Mouse (Mus musculus) kidney, embryonic 16.5 days (tissue): ENCODE data around the gene Bach1. TPM values are rescaled to one million over a fixed set of nuclear protein-coding genes. Genes with fewer than 3 reads are reported as not detected.

ENCODE experiments used
- ATAC-seq: fragments of 200-750 bp; cut with Nextera tagmentation; 2 replicates; pipeline ENCODE4 v1.8.0; 2017; ENCODE audit warnings: moderate TSS enrichment; ENCODE audit not compliant: low FRiP score, low TSS enrichment
- H3K27ac ChIP-seq: fragments of 300-500 bp; sonication (generic); 2 replicates; pipeline ENCODE4 v1.5.1; 2014; ENCODE audit warnings: low read length
- H3K27me3 ChIP-seq: fragments of 300-500 bp; sonication (generic); 2 replicates; pipeline ENCODE4 v1.6.1; 2014; ENCODE audit warnings: low read length, control low read depth, mixed read lengths; ENCODE audit not compliant: insufficient read depth
- H3K36me3 ChIP-seq: fragments of 300-500 bp; sonication (generic); 2 replicates; pipeline ENCODE4 v1.6.1; 2014; ENCODE audit warnings: low read length, control low read depth, mixed read lengths; ENCODE audit not compliant: insufficient read depth
- H3K4me1 ChIP-seq: fragments of 300-500 bp; sonication (generic); 2 replicates; pipeline ENCODE4 v1.6.1; 2014; ENCODE audit warnings: low read length, control low read depth, mixed read lengths; ENCODE audit not compliant: insufficient read depth
- H3K4me2 ChIP-seq: fragments of 300-500 bp; sonication (generic); replicated peaks from 2 replicates; pipeline ENCODE4 v1.6.1; 2014; ENCODE audit warnings: low read depth, low read length
- H3K4me3 ChIP-seq: fragments of 300-500 bp; sonication (generic); 2 replicates; pipeline ENCODE4 v1.5.1; 2014; ENCODE audit warnings: mild to moderate bottlenecking, low read length
- H3K9ac ChIP-seq: fragments of 300-500 bp; sonication (generic); replicated peaks from 2 replicates; pipeline ENCODE4 v1.6.1; 2014; ENCODE audit warnings: low read length
- H3K9me3 ChIP-seq: fragments of 300-500 bp; sonication (generic); 2 replicates; pipeline ENCODE4 v1.6.1; 2016; ENCODE audit warnings: low read length, control low read depth
- WGBS: fragments of 180-500 bp; shearing (Covaris S2); extraction: QIAGEN DNeasy Blood & Tissue Kit; methylation state at CpG from one replicate; pipeline ENCODE4 v1.1.7; 2014; 5-methylcytosine and 5-hydroxymethylcytosine counted together
- polyA plus RNA-seq: library from polyadenylated mRNA; unstranded; fragments of >200 nt; fragmentation: Nextera tagmentation; extraction: Ambion mirVana; gene quantifications from 2 replicates; pipeline ENCODE4 v1.2.1, GENCODE M21; 2015

The Bach1 gene
- polyA plus RNA-seq, 1 experiment from 2014 or later: 12.0 TPM

DNA sequence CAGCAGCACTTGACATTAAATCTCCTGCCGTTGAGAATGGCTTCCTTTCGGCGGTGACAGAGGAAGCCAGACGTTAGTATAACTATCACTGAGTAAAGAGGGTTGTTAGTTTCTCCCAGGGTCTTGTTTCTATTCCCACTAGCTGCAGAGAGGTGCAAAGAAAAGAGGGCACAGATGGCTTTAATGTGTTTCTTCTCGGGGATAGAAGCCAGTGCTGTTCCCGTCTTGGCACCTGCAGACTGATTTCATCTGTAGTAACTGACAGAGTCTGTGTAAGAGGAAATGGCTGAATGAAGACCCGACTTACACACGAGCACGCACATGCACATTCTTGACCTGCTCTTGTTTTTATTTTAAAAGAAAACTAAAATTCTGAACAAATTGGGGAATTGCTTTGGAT is 28.5 kb downstream of the Bach1 start:
- 56% methylated on average over 9 of the region's 9 CpGs for WGBS
- ATAC-seq: no peak
- Histone ChIP-seq H3K4me1 (no peaks in the 10 kb centered on the region), H3K27me3 (no peaks in the 10 kb centered on the region), H3K9ac (no peak overlapping the region), H3K9me3 (no peaks in the 10 kb centered on the region), H3K4me2 (no peak overlapping the region), H3K36me3 (peaks cover 49% of the 10 kb centered on the region), H3K27ac (no peak overlapping the region), H3K4me3 (no peak overlapping the region)

DNA sequence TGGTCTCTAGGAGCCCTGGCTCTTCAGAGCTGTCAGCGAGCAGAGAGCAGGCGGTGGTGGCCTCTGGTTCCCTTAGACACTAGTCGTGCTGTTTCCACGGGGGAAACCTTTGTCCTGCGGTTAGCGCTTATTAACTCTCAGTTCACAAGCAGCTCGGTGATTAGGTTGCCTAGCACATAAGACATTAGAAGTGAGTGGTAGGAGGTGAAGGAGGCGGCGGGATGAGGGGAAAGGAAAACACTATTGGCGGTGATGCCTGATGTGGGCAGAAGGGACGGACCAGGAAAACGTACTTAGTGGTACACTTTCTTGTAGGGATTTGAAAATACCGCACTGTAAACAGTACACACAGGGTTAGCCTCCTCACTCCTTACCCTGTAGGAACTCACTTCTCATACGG is 29.2 kb downstream of the Bach1 start:
- Histone ChIP-seq H3K4me1 (no peaks in the 10 kb centered on the region), H3K4me3 (no peak overlapping the region), H3K9me3 (no peaks in the 10 kb centered on the region), H3K36me3 (peaks cover 46% of the 10 kb centered on the region), H3K27me3 (no peaks in the 10 kb centered on the region), H3K27ac (no peak overlapping the region), H3K4me2 (no peak overlapping the region), H3K9ac (no peak overlapping the region)
- ATAC-seq: no peak
- WGBS: 79% methylated on average over 14 of the region's 14 CpGs

DNA sequence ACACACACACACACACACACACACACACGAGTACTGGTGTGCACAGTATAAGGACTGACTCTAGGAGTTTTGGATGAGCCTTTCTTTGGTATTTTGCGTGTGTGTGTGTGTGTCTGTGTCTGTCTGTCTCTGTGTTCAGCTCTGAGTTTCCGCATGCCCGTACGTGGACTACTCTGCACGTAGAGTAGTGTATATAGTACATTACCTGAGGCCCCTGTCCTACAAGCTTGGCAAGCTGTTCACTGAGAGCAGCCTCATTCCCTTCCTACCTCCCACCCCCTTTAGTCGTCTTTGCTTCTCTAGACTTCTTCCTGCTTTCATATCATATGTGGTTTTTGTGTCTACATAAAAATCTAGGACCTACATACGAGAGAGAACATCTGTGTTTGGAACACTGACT is 30.0 kb downstream of the Bach1 start:
- H3K36me3 ChIP-seq: peaks cover 40% of the 10 kb centered on the region
- ATAC-seq: no peak
- no peak overlapping the region for H3K9ac ChIP-seq
- H3K9me3 ChIP-seq: no peaks in the 10 kb centered on the region
- H3K27me3 ChIP-seq: no peaks in the 10 kb centered on the region
- no peak overlapping the region for H3K27ac ChIP-seq
- H3K4me3 ChIP-seq: no peak overlapping the region
- no peak overlapping the region for H3K4me2 ChIP-seq
- no peaks in the 10 kb centered on the region for H3K4me1 ChIP-seq
- WGBS: 91% methylated on average over 8 of the region's 8 CpGs

DNA sequence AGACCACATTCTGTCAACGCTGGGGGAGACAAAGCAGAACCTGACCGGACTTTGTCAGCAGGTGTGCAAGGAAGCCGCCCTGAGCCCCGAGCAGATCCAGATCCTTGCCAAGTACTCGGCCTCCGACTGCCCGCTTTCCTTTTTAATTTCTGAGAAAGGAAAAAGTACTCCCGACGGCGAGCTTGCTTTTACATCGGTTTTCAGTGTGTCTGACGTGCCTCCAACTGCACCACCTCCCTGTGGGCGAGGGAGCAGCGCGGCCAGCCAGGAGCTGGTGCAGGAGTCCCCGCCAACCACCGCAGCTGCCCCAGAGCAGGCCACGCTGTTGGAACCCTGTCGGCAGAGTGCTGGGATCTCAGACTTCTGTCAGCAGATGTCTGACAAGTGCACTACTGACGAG is 30.7 kb downstream of the Bach1 start:
- Histone ChIP-seq H3K4me2 (no peak overlapping the region), H3K27ac (no peak overlapping the region), H3K9me3 (no peaks in the 10 kb centered on the region), H3K27me3 (no peaks in the 10 kb centered on the region), H3K36me3 (peaks cover 40% of the 10 kb centered on the region), H3K4me3 (no peak overlapping the region), H3K4me1 (no peaks in the 10 kb centered on the region), H3K9ac (no peak overlapping the region)
- 91% methylated on average over 20 of the region's 20 CpGs for WGBS
- no peak for ATAC-seq

DNA sequence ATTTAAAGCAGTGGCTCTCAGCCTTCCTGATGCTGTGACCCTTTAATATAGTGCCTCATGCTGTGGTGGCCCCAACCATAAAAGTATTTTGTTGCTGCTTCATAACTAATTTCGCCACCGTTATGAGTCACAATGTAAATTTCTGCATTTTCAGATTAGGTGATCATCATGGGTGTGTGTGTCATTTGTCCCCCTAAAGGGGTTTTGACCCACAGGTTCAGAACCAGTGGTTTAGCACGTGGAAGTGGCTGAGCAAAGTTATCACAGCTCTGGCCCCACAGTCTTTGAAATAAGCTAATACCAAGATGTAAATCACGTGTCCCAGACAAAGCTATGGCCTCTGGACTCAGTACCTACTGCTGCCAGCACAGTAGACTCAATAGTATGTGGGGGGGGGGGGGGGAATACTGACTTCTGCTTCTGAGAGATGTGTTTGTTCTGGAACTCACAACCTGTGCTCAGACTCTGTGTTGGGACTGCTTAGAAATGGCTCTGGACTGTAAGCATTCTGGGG is 36.2 kb downstream of the Bach1 start:
- no peak overlapping the region for H3K27ac ChIP-seq
- H3K27me3 ChIP-seq: no peaks in the 10 kb centered on the region
- H3K9me3 ChIP-seq: no peaks in the 10 kb centered on the region
- no peak overlapping the region for H3K4me2 ChIP-seq
- no peak overlapping the region for H3K9ac ChIP-seq
- 82% methylated on average over 4 of the region's 4 CpGs for WGBS
- peaks cover 16% of the 10 kb centered on the region for H3K4me1 ChIP-seq
- ATAC-seq: no peak
- peaks cover 14% of the 10 kb centered on the region for H3K36me3 ChIP-seq
- no peak overlapping the region for H3K4me3 ChIP-seq

DNA sequence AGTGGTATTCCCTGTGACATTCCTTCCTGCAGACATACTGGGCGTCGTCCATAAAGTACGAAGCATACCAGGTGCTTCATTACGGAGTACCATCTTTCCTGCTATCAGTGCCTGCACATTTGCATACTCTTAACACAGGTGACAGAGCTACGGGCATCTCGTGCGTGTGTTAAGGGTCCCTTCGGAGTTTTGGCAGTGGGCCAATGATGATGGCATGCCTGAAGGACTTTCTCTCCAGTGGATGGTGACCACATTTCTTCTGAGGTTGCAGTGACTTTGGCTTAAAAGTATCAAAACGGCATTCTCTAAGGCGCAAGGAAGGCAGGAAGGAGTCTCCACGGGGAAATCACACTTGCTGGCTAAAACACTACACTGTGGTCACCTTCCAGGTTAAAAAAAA is 37.4 kb downstream of the Bach1 start:
- ATAC-seq: no peak
- WGBS: 75% methylated on average over 11 of the region's 11 CpGs
- H3K36me3 ChIP-seq: 0 out of 2 replicates have a peak, but pooled peaks cover 2% of the 10 kb centered on the region

DNA sequence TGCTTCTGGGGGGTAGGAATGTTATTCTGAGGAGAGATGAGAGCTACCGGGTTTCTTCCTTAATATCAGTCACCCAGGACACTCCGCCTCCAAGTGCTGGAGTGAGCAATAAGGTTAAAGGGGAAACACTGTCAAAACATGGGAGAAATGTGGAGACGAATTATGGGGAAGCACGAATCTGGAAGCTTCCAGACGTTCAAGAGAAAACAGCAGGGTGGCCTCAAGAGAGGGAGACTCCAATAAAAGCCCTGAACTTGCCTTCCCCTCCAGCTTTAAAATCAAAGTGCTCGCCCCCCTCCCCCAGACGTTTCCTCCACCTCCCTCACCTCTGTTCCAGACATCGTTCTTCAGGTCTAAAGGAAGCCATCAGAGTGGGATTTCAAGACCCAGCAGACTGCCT is 38.6 kb downstream of the Bach1 start:
- 16% methylated on average over 8 of the region's 8 CpGs for WGBS
- no peak overlapping the region for H3K27ac ChIP-seq

More for the DNA sequence above, 37.4 kb downstream of the Bach1 start:
- no peak overlapping the region for H3K27ac ChIP-seq
- H3K4me1 ChIP-seq: peaks cover 16% of the 10 kb centered on the region
- H3K27me3 ChIP-seq: no peaks in the 10 kb centered on the region
- no peak overlapping the region for H3K9ac ChIP-seq
- no peak overlapping the region for H3K4me3 ChIP-seq
- no peaks in the 10 kb centered on the region for H3K9me3 ChIP-seq
- H3K4me2 ChIP-seq: no peak overlapping the region

DNA sequence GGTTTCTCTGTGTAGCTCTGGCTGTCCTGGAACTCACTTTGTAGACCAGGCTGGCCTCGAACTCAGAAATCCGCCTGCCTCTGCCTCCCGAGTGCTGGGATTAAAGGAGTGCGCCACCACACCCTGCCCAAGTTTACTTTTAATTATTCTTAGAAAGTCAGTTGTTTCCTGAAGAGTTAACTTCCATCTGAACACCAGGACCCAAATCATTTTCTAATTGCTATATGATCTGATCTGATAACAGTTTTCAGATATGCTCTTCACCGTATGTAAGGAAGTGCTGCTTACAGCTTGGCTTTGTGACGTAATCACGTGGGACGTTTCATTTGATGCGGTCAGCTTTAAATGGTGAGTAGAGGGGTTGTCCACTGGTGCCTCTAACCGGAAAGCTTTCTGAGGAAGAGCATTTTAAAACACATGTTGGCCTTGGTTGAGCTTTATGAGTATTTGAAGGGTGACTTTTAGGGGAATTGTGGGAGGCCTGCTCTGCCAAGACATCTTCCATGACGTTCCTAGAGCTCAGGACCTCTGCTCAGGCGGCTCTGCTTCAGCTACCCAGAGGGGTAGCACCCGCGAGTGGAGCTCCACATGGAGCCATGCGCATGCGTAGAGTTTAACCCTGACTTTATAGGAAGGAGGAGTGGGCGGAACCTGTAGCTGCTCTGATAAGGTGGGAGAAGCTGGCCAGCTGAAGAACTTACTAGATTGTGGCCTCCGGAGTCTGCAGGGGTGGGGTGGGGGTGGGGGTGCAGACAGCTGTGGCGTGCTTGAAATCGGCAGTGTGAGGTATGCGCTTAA is 39.3 kb downstream of the Bach1 start:
- Histone ChIP-seq H3K4me1 (peaks cover 16% of the 10 kb centered on the region), H3K9me3 (no peaks in the 10 kb centered on the region), H3K4me2 (no peak overlapping the region), H3K27ac (no peak overlapping the region), H3K27me3 (no peaks in the 10 kb centered on the region), H3K36me3 (no peaks in the 10 kb centered on the region), H3K4me3 (no peak overlapping the region), H3K9ac (no peak overlapping the region)
- WGBS: 82% methylated on average over 21 of the region's 21 CpGs
- ATAC-seq: no peak

More for the DNA sequence above, 38.6 kb downstream of the Bach1 start:
- no peak overlapping the region for H3K9ac ChIP-seq
- no peaks in the 10 kb centered on the region for H3K27me3 ChIP-seq
- no peaks in the 10 kb centered on the region for H3K36me3 ChIP-seq
- H3K4me1 ChIP-seq: peaks cover 16% of the 10 kb centered on the region
- no peak overlapping the region for H3K4me2 ChIP-seq
- H3K9me3 ChIP-seq: no peaks in the 10 kb centered on the region
- ATAC-seq: no peak
- no peak overlapping the region for H3K4me3 ChIP-seq

DNA sequence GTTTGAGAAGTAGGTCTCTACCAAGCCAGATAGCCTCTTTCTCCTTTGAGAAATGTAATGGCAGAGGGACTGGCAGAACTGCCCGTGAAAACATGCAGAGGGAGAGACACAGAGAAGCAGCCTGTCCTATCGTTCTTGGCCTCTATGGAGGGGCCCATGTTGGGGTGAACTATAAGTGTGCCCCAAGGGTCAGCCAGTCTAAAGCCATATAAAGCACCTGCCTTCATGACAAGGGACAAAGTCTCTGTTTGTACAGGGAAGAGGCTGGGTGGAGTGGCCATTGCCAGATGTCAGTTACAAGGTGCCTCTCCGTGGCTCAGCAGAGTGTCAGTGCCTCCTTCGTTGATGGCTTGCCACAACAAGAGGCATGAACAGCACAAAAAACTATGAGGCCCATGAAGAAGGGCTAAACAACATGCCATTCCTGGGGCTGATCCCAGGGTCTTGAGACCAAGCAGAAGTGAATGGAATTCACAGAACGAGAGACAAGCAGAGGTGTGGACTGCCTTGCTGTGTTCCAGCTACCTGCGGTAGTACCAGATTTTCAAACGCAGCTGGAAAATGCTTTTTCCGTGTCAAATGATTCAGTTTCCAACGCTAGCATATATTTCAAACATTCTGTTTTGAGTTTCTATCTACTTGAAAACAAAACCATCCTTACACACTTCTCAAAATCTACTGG is 42.4 kb downstream of the Bach1 start:
- Histone ChIP-seq H3K4me1 (peaks cover 13% of the 10 kb centered on the region; the same call in 1 of the 2 replicates), H3K4me2 (no peak overlapping the region), H3K9ac (no peak overlapping the region), H3K36me3 (no peaks in the 10 kb centered on the region), H3K27ac (no peak overlapping the region), H3K9me3 (no peaks in the 10 kb centered on the region), H3K27me3 (no peaks in the 10 kb centered on the region), H3K4me3 (no peak overlapping the region)
- ATAC-seq: no peak
- WGBS: 90% methylated on average over 9 of the region's 9 CpGs

DNA sequence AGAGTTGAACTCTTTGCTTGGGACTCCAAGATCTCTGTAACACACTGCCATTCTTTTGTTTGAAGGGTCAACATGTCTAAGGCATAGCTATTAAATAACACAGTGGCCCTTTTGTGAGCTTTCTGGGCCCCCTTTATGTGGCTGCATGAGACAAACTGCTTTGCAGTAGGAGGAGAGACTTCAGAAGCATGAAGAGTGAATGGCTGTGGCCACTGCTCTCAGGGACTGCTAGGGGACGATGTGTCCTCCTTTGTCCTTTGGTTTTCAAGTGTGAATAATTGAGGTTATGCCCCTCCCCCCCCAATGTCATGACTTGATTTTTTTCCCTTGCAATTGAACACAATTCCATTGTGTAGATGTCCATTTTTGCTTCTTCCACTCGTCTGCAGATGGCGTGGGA is 44.9 kb downstream of the Bach1 start:
- Histone ChIP-seq H3K9me3 (no peaks in the 10 kb centered on the region), H3K4me3 (no peak overlapping the region), H3K4me2 (no peak overlapping the region), H3K27ac (no peak overlapping the region), H3K4me1 (no peaks in the 10 kb centered on the region), H3K36me3 (no peaks in the 10 kb centered on the region), H3K27me3 (no peaks in the 10 kb centered on the region), H3K9ac (no peak overlapping the region)
- 72% methylated on average over 3 of the region's 3 CpGs for WGBS
- ATAC-seq: no peak
